Mouse (Mus musculus) kidney, embryonic 14.5 days (tissue): ENCODE results near the gene March11. TPM values are rescaled to one million over a fixed set of nuclear protein-coding genes. Genes with fewer than 3 reads are reported as not detected.

Experiments used
- ATAC-seq: fragments of 200-750 bp; cut with Nextera tagmentation; 2 replicates; pipeline ENCODE4 v1.8.0; 2017; ENCODE audit warnings: moderate number of reproducible peaks, mild to moderate bottlenecking, moderate TSS enrichment, moderate library complexity; ENCODE audit not compliant: low FRiP score, low TSS enrichment
- H3K27ac ChIP-seq: fragments of 300-500 bp; sonication (generic); 2 replicates; pipeline ENCODE4 v1.5.1; 2014; ENCODE audit warnings: low read depth, mild to moderate bottlenecking, low read length, moderate library complexity, mixed read lengths
- H3K27me3 ChIP-seq: fragments of 300-500 bp; sonication (generic); 2 replicates; pipeline ENCODE4 v1.6.1; 2014; ENCODE audit warnings: mild to moderate bottlenecking, low read length; ENCODE audit not compliant: control insufficient read depth, insufficient read depth
- H3K36me3 ChIP-seq: fragments of 300-500 bp; sonication (generic); 2 replicates; pipeline ENCODE4 v1.6.1; 2014; ENCODE audit warnings: low read length, mixed read lengths; ENCODE audit not compliant: control insufficient read depth, insufficient read depth
- H3K4me1 ChIP-seq: fragments of 300-500 bp; sonication (generic); 2 replicates; pipeline ENCODE4 v1.6.1; 2014; ENCODE audit warnings: low read length, mixed read lengths; ENCODE audit not compliant: control insufficient read depth, insufficient read depth
- H3K4me2 ChIP-seq: fragments of 300-500 bp; sonication (generic); replicated peaks from 2 replicates; pipeline ENCODE4 v1.6.1; 2014; ENCODE audit warnings: low read depth, mild to moderate bottlenecking, low read length
- H3K4me3 ChIP-seq: fragments of 300-500 bp; sonication (generic); 2 replicates; pipeline ENCODE4 v1.5.1; 2014; ENCODE audit warnings: mild to moderate bottlenecking, low read length
- H3K9ac ChIP-seq: fragments of 300-500 bp; sonication (generic); 2 replicates; pipeline ENCODE4 v1.6.1; 2014; ENCODE audit warnings: low read depth, mild to moderate bottlenecking, low read length, moderate library complexity
- H3K9me3 ChIP-seq: fragments of 300-500 bp; sonication (generic); 2 replicates; pipeline ENCODE4 v1.6.1; 2016; ENCODE audit warnings: low read length; ENCODE audit not compliant: control insufficient read depth
- WGBS: fragments of 180-500 bp; shearing (Covaris S2); extraction: QIAGEN DNeasy Blood & Tissue Kit; methylation state at CpG from one replicate; pipeline ENCODE4 v1.1.7; 2014; 5-methylcytosine and 5-hydroxymethylcytosine counted together
- polyA plus RNA-seq: library from polyadenylated mRNA; unstranded; fragments of >200 nt; fragmentation: Nextera tagmentation; extraction: Ambion mirVana; gene quantifications from 2 replicates; pipeline ENCODE4 v1.2.1, GENCODE M21; 2014

The March11 gene
- polyA plus RNA-seq: 1.1 and 1.3 TPM in 2 replicates

GRCm38 (mm10) chr15:26308629-26309230 lies at the start of gene March11:
March11 (plus strand) TSS chr15:26309048.
- Histone ChIP-seq H3K27me3 (peaks cover 10% of the 10 kb centered on the region; the same call in 1 of the 2 replicates), H3K27ac (no peak within 1 kb of the TSS), H3K4me3 (peak within 1 kb of the TSS; percentile 62), H3K4me2 (peak within 1 kb of the TSS; percentile 99), H3K9ac (peak within 1 kb of the TSS; percentile 28; the same call in 1 of the 2 replicates), H3K36me3 (no peaks in the 10 kb centered on the region), H3K9me3 (no peaks in the 10 kb centered on the region), H3K4me1 (no peaks in the 10 kb centered on the region)
- 2% methylated on average over 45 of the region's 56 CpGs for WGBS
- ATAC-seq: peak; percentile 88

GRCm38 (mm10) chr15:26262336-26262735 lies 46.5 kb upstream of the March11 start:
- Histone ChIP-seq H3K4me3 (no peak overlapping the region), H3K36me3 (no peaks in the 10 kb centered on the region), H3K9me3 (no peaks in the 10 kb centered on the region), H3K27ac (no peak overlapping the region), H3K4me1 (no peaks in the 10 kb centered on the region), H3K4me2 (no peak overlapping the region), H3K9ac (no peak overlapping the region), H3K27me3 (no peaks in the 10 kb centered on the region)
- no peak for ATAC-seq
- WGBS: 56% methylated on average over 1 of the region's 1 CpGs

GRCm38 (mm10) chr15:26269596-26269995 lies 39.3 kb upstream of the March11 start:
- Histone ChIP-seq H3K9me3 (no peaks in the 10 kb centered on the region), H3K27me3 (no peaks in the 10 kb centered on the region)

GRCm38 (mm10) chr15:26276035-26276511 lies 32.8 kb upstream of the March11 start:
- 75% methylated on average over 2 of the region's 2 CpGs for WGBS

More at GRCm38 (mm10) chr15:26269596-26269995, 39.3 kb upstream of the March11 start:
- H3K27ac ChIP-seq: no peak overlapping the region
- no peaks in the 10 kb centered on the region for H3K4me1 ChIP-seq
- 86% methylated on average over 4 of the region's 4 CpGs for WGBS
- ATAC-seq: no peak
- no peak overlapping the region for H3K4me2 ChIP-seq
- H3K9ac ChIP-seq: no peak overlapping the region
- no peaks in the 10 kb centered on the region for H3K36me3 ChIP-seq
- H3K4me3 ChIP-seq: no peak overlapping the region

GRCm38 (mm10) chr15:26276608-26277007 lies 32.2 kb upstream of the March11 start:
- no peaks in the 10 kb centered on the region for H3K4me1 ChIP-seq
- H3K9ac ChIP-seq: no peak overlapping the region
- H3K4me2 ChIP-seq: no peak overlapping the region
- H3K4me3 ChIP-seq: no peak overlapping the region
- WGBS: 83% methylated on average over 5 of the region's 5 CpGs
- H3K36me3 ChIP-seq: no peaks in the 10 kb centered on the region
- no peak for ATAC-seq
- H3K27me3 ChIP-seq: no peaks in the 10 kb centered on the region
- no peak overlapping the region for H3K27ac ChIP-seq
- no peaks in the 10 kb centered on the region for H3K9me3 ChIP-seq

More at GRCm38 (mm10) chr15:26276035-26276511, 32.8 kb upstream of the March11 start:
- Histone ChIP-seq H3K27ac (no peak overlapping the region), H3K9me3 (no peaks in the 10 kb centered on the region), H3K4me1 (no peaks in the 10 kb centered on the region), H3K9ac (no peak overlapping the region), H3K36me3 (no peaks in the 10 kb centered on the region), H3K4me2 (no peak overlapping the region), H3K4me3 (no peak overlapping the region), H3K27me3 (no peaks in the 10 kb centered on the region)
- no peak for ATAC-seq

GRCm38 (mm10) chr15:26291871-26292270 lies 17.0 kb upstream of the March11 start:
- Histone ChIP-seq H3K4me2 (no peak overlapping the region), H3K36me3 (no peaks in the 10 kb centered on the region), H3K9ac (no peak overlapping the region), H3K4me3 (no peak overlapping the region), H3K27ac (no peak overlapping the region), H3K9me3 (no peaks in the 10 kb centered on the region), H3K4me1 (no peaks in the 10 kb centered on the region), H3K27me3 (no peaks in the 10 kb centered on the region)
- WGBS: 91% methylated on average over 4 of the region's 4 CpGs
- ATAC-seq: no peak

- Histone ChIP-seq H3K36me3 (no peaks in the 10 kb centered on the region), H3K9ac (no peak overlapping the region), H3K27me3 (no peaks in the 10 kb centered on the region), H3K4me2 (no peak overlapping the region), H3K4me1 (no peaks in the 10 kb centered on the region), H3K4me3 (no peak overlapping the region), H3K9me3 (no peaks in the 10 kb centered on the region), H3K27ac (no peak overlapping the region)
- ATAC-seq: no peak
- WGBS: 80% methylated on average over 2 of the region's 2 CpGs
Observed at GRCm38 (mm10) chr15:26292811-26293210, 16.0 kb upstream of the March11 start.

- H3K36me3 ChIP-seq: no peaks in the 10 kb centered on the region
- WGBS: 69% methylated on average over 1 of the region's 1 CpGs
- no peak for ATAC-seq
- no peak overlapping the region for H3K9ac ChIP-seq
- no peaks in the 10 kb centered on the region for H3K27me3 ChIP-seq
- no peak overlapping the region for H3K4me3 ChIP-seq
- no peak overlapping the region for H3K4me2 ChIP-seq
- H3K4me1 ChIP-seq: no peaks in the 10 kb centered on the region
- no peak overlapping the region for H3K27ac ChIP-seq
- no peaks in the 10 kb centered on the region for H3K9me3 ChIP-seq
Observed at GRCm38 (mm10) chr15:26293215-26293614, 15.6 kb upstream of the March11 start.

- Histone ChIP-seq H3K9me3 (no peaks in the 10 kb centered on the region), H3K27me3 (no peaks in the 10 kb centered on the region), H3K9ac (no peak overlapping the region), H3K4me3 (no peak overlapping the region), H3K4me1 (no peaks in the 10 kb centered on the region), H3K4me2 (no peak overlapping the region), H3K36me3 (no peaks in the 10 kb centered on the region), H3K27ac (no peak overlapping the region)
- WGBS: 81% methylated on average over 6 of the region's 6 CpGs
- no peak for ATAC-seq
Observed at GRCm38 (mm10) chr15:26298668-26299067, 10.2 kb upstream of the March11 start.
